Mouse (Mus musculus) left cerebral cortex, adult 8-10 months (tissue): ENCODE measurements around the gene Kcnip4. TPM values are rescaled to one million over a fixed set of nuclear protein-coding genes. Genes with fewer than 3 reads are reported as not detected.
A peak's percentile ranks its signal among the peaks of the same experiment; 100 is the strongest.

Experiments used
- DNase-seq, 2 experiments: peaks; one replicate each; pipeline ENCODE4 v3.0.0; 2022; ENCODE audit warnings: low spot score in 2 of 2
- total RNA-seq, 4 experiments: library from RNA; stranded (reverse); gene quantifications; 2 replicates each; pipeline ENCODE4 v1.2.4; 2022

Gene Kcnip4
- total RNA-seq, 4 experiments from 2014 or later = 54.1 to 75.3 (median 64.8) TPM

GRCm38 (mm10) chr5:49356381-49356780 is 168.3 kb downstream of the Kcnip4 start:
- no peak for DNase-seq

GRCm38 (mm10) chr5:49352061-49352460 is 172.6 kb downstream of the Kcnip4 start:
- no peak for DNase-seq

- DNase-seq = peak; percentile 23 to 24
Measured at GRCm38 (mm10) chr5:49350126-49350909, 174.4 kb downstream of the Kcnip4 start.

- no peak for DNase-seq
Measured at GRCm38 (mm10) chr5:49349541-49349940, 175.2 kb downstream of the Kcnip4 start.

GRCm38 (mm10) chr5:49348511-49348910 is 176.2 kb downstream of the Kcnip4 start:
- no peak for DNase-seq

- DNase-seq = no peak
Measured at GRCm38 (mm10) chr5:49344606-49345005, 180.1 kb downstream of the Kcnip4 start.

- DNase-seq = no peak
Measured at GRCm38 (mm10) chr5:49337164-49337563, 187.5 kb downstream of the Kcnip4 start.

GRCm38 (mm10) chr5:49333063-49333462 is 191.6 kb downstream of the Kcnip4 start:
- DNase-seq = no peak

GRCm38 (mm10) chr5:49329023-49329422 is 195.7 kb downstream of the Kcnip4 start:
- DNase-seq = no peak

GRCm38 (mm10) chr5:49318661-49319060 is 206.0 kb downstream of the Kcnip4 start:
- DNase-seq = no peak

GRCm38 (mm10) chr5:49317869-49318268 is 206.8 kb downstream of the Kcnip4 start:
- no peak for DNase-seq

- no peak for DNase-seq
Measured at GRCm38 (mm10) chr5:49306796-49307195, 217.9 kb downstream of the Kcnip4 start.

- DNase-seq = no peak
Measured at GRCm38 (mm10) chr5:49305321-49305720, 219.4 kb downstream of the Kcnip4 start.

- no peak for DNase-seq
Measured at GRCm38 (mm10) chr5:49298654-49299053, 226.1 kb downstream of the Kcnip4 start.

GRCm38 (mm10) chr5:49292421-49292820 is 232.3 kb downstream of the Kcnip4 start:
- no peak for DNase-seq

- peak in 1 of 2 experiments; percentile 17 for DNase-seq
Measured at GRCm38 (mm10) chr5:49291801-49292200, 232.9 kb downstream of the Kcnip4 start.

GRCm38 (mm10) chr5:49285455-49286135 is 239.1 kb downstream of the Kcnip4 start:
- peak in 1 of 2 experiments; percentile 7 for DNase-seq

GRCm38 (mm10) chr5:49284776-49285175 is 239.9 kb downstream of the Kcnip4 start:
- no peak for DNase-seq

- DNase-seq = no peak
Measured at GRCm38 (mm10) chr5:49283403-49283802, 241.3 kb downstream of the Kcnip4 start.

- DNase-seq = no peak
Measured at GRCm38 (mm10) chr5:49271864-49272263, 252.8 kb downstream of the Kcnip4 start.

- no peak for DNase-seq
Measured at GRCm38 (mm10) chr5:49268807-49269206, 255.9 kb downstream of the Kcnip4 start.

- DNase-seq = no peak
Measured at GRCm38 (mm10) chr5:49259356-49259755, 265.4 kb downstream of the Kcnip4 start.

GRCm38 (mm10) chr5:49256850-49257249 is 267.9 kb downstream of the Kcnip4 start:
- DNase-seq = no peak
